Mouse (Mus musculus) splenic B cell, adult 2 months (primary cell): ENCODE results near the gene Eif4h.

ENCODE experiments used
- DNase-seq: peaks from one replicate; pipeline ENCODE4 v3.0.0-alpha.2; 2011; ENCODE audit warnings: low read depth, low spot score
- H3K27me3 ChIP-seq: 2 replicates; pipeline ENCODE4 v1.6.1; 2012; ENCODE audit warnings: mild to moderate bottlenecking, low read length, moderate library complexity, mixed read lengths; ENCODE audit not compliant: control insufficient read depth, poor library complexity, insufficient read depth, severe bottlenecking
- H3K36me3 ChIP-seq: 2 replicates; pipeline ENCODE4 v1.6.1; 2012; ENCODE audit warnings: mild to moderate bottlenecking, low read length, moderate library complexity, mixed read lengths; ENCODE audit not compliant: control insufficient read depth, poor library complexity, insufficient read depth, severe bottlenecking

Eif4h gene

GRCm38 (mm10) chr5:134607121-134607520 lies 32.2 kb downstream of the Eif4h start:
- DNase-seq, result peak; percentile 80

GRCm38 (mm10) chr5:134606314-134606713 lies 33.0 kb downstream of the Eif4h start:
- peaks cover 8% of the 10 kb centered on the region for H3K36me3 ChIP-seq
- DNase-seq, result peak; percentile 40
- H3K27me3 ChIP-seq, result no peaks in the 10 kb centered on the region

More at GRCm38 (mm10) chr5:134607121-134607520, 32.2 kb downstream of the Eif4h start:
- H3K36me3 ChIP-seq, result peaks cover 8% of the 10 kb centered on the region
- H3K27me3 ChIP-seq, result no peaks in the 10 kb centered on the region

- no peak for DNase-seq
- no peaks in the 10 kb centered on the region for H3K27me3 ChIP-seq
- peaks cover 13% of the 10 kb centered on the region for H3K36me3 ChIP-seq
These were observed 34.9 kb downstream of the Eif4h start for GRCm38 (mm10) chr5:134604376-134604775.

DNA sequence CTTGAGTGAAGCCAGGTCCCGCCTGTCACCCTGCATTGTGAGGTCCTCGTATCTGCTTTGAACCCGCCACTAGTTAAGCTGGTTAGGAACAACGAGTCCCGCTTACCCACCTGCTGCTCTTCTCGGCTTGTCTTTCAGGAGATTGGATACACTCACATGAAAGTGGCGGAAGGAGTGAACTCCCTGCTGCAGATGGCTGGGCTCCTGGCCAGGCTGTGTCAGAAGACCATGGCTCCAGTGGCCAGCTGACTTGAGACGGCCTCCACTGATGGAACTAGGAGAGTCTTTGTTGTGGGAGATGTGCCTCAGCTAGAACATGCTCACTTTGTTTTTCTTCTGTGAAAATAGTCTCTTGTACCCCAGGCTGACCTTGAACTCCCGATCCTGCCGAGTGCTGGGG lies 41.6 kb downstream of the Eif4h start:
- H3K27me3 ChIP-seq, result no peaks in the 10 kb centered on the region

GRCm38 (mm10) chr5:134593093-134593492 lies 46.2 kb downstream of the Eif4h start:
- Histone ChIP-seq H3K27me3 (no peaks in the 10 kb centered on the region), H3K36me3 (peaks cover 15% of the 10 kb centered on the region)
- DNase-seq, result no peak

More for the DNA sequence above, 41.6 kb downstream of the Eif4h start:
- peaks cover 17% of the 10 kb centered on the region for H3K36me3 ChIP-seq
- DNase-seq, result no peak

- no peak for DNase-seq
- H3K36me3 ChIP-seq, result peaks cover 18% of the 10 kb centered on the region
- no peaks in the 10 kb centered on the region for H3K27me3 ChIP-seq
These were observed 47.2 kb downstream of the Eif4h start for GRCm38 (mm10) chr5:134592026-134592581.

DNA sequence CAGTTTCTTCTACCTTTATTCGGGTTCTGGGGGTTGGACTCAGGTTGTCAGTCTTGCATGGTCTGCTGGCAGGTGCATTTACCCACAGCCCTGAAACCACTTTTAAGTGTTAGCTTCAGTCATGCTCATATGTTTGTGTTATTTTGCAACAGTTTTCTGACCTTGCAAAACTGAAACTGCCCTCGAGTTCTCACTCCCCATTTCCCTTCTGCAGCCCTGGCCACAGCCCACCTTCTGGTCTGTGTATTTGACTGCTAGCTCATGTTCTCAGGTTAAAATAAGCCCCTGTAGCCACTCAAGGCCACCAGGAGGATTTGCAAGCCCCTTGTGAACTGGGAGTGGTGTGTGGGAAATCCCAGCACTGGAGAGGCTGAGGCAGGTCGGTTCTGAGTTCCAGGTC lies 49.4 kb downstream of the Eif4h start:
- Histone ChIP-seq H3K27me3 (no peaks in the 10 kb centered on the region), H3K36me3 (peaks cover 14% of the 10 kb centered on the region)
- DNase-seq, result no peak

DNA sequence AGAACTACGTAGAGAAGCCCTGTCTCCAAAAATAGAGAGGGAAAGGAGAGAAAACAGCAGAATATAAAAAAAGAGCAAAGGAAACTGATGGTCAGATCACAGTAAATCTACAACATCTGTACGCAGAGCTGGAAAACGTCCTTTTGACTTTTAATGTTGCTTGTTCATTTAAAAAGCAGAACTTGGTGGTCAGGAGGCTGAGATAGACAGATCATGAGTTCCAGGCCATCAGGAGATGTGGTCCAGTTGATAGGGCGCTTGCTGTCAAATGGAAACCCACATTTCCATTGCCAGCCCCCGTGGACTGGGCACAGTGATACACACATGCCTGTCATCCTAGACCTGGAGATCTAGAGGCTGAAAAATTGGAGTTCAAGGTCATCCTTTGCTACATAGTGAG lies 54.5 kb downstream of the Eif4h start:
- peak; percentile 77 for DNase-seq
- H3K27me3 ChIP-seq, result no peaks in the 10 kb centered on the region
- 0 out of 2 replicates have a peak, but pooled peaks cover 10% of the 10 kb centered on the region for H3K36me3 ChIP-seq

DNA sequence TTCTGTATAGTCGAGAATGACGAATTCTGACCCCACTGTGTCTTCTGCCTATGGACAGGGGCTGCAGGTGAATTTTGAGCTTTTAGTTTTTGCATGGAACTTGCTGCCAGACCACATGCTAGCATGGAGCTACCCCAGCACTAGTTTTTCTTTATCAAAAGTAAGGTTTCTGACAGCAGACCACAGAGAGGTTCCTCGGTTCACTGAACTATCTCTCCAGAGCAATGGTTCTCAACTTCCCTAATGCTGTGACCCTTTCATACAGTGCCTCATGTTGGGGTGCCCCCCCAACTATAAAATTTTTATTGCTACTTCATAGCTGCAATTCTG lies 55.4 kb downstream of the Eif4h start:
- DNase-seq, result peak; percentile 67
- 0 out of 2 replicates have a peak, but pooled peaks cover 6% of the 10 kb centered on the region for H3K36me3 ChIP-seq
- no peaks in the 10 kb centered on the region for H3K27me3 ChIP-seq

DNA sequence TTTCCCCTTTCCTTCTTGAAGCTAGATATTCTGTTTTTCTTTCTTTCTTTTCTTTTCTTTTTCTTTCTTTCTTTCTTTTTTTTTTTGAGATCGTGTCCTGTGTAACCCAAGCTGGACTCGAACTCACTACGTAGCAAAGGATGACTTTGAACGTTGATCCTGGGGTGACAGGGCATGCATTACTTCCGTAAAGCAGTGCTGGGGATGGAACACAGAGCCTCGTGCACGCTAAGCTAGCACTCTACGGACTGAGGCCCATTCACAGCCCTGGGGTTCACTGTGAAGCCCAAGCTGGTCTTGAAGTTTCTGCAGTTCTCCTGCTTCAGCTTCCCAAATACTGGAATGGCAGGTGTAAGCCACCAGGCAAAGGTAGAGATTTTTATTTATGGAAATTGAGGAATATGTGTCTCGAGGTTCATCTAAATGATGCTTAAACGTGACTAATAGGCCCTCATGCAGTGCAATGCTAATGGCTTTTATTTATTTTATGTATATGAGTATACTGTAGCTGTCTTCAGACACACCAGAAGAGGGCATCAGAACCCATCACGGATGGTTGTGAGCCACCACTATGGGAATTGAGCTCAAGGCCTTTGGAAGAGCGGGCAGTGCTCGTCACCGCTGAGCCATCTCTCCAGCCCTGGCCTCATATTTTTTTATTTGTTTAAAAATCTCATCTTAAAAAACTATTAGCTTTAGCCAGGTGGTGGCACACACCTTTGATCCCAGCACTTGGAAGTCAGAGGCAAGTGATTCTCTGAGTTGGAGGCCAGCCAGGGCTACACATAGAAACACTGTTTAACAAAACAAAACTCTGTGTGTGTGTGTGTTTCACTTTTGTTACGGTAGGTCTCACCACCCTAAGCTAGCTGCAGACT lies 56.0 kb downstream of the Eif4h start:
- peak; percentile 35 for DNase-seq
- H3K36me3 ChIP-seq, result 0 out of 2 replicates have a peak, but pooled peaks cover 4% of the 10 kb centered on the region
- H3K27me3 ChIP-seq, result no peaks in the 10 kb centered on the region

- DNase-seq, result peak; percentile 98
- 0 out of 2 replicates have a peak, but pooled peaks cover 2% of the 10 kb centered on the region for H3K36me3 ChIP-seq
- H3K27me3 ChIP-seq, result no peaks in the 10 kb centered on the region
These were observed 56.9 kb downstream of the Eif4h start for GRCm38 (mm10) chr5:134582221-134582907.

DNA sequence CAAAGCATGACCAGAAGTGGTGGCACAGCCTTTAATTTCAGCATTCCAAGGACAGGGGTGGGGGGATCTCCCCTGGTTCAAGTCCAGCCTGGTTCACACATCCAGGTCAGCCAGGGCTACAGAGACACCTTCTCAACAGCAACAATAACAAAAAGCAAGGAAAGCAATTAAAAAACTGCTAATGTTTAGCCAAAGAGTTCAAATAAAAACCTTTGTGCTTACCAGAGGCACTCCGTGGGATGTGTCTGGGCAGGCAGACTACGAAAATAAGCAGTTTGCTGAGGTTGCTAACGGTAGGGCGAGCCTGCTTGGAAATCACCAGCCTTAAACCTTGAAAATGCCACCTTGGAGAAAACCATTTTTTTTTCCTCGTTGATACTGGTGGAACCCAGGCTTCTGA lies 58.1 kb downstream of the Eif4h start, which contains the start of gene Rfc2:
TSS of gene Rfc2 (plus strand) at position 221 of the 400 bp plus-strand sequence.
- no peak for DNase-seq
- no peaks in the 10 kb centered on the region for H3K27me3 ChIP-seq
- no peaks in the 10 kb centered on the region for H3K36me3 ChIP-seq

DNA sequence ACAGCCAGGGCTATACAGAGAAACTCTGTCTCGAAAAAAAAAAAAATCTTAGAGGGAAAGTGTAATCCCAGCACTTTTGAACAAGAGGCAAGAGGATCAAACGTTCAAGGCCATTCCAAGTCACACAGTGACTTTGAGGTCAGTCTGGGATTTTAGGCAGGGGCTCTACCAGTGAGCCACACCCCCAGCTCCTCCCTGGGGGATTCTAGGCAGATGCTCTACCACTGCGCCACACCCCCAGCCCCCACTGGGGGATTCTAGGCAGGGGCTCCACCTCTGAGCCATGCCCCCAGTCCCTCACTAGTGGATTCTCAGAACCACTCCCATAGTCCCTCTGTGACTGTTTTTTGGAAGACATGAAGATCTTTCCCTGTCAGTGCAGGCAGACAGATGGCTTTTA lies 60.2 kb downstream of the Eif4h start:
- no peak for DNase-seq

GRCm38 (mm10) chr5:134577534-134577933 lies 61.8 kb downstream of the Eif4h start:
- Histone ChIP-seq H3K27me3 (no peaks in the 10 kb centered on the region), H3K36me3 (no peaks in the 10 kb centered on the region)
- DNase-seq, result no peak

More for the DNA sequence above, 60.2 kb downstream of the Eif4h start:
- H3K36me3 ChIP-seq, result no peaks in the 10 kb centered on the region
- no peaks in the 10 kb centered on the region for H3K27me3 ChIP-seq
